Mouse (Mus musculus) cortical plate, adult 2 months (tissue): ENCODE measurements at regions not wholly inside any gene's neighbourhood (a gene's known extent, or its start where the extent isn't known, plus 50 kb on each side); places are given as distances from the start of the nearest gene placed in this dataset.

Experiments
- H3K27ac ChIP-seq: fragments of 200-500 bp; 2 replicates; pipeline ENCODE4 v1.5.1; 2012; ENCODE audit warnings: low read length, control low read depth, inconsistent platforms; ENCODE audit not compliant: insufficient read depth
- H3K4me1 ChIP-seq: fragments of 200-500 bp; 2 replicates; pipeline ENCODE4 v1.6.1; 2011; ENCODE audit warnings: low read length; ENCODE audit not compliant: control insufficient read depth, insufficient read depth
- H3K4me3 ChIP-seq: fragments of 200-500 bp; 2 replicates; pipeline ENCODE4 v1.5.1; 2011; ENCODE audit warnings: mild to moderate bottlenecking, low read length, control low read depth; ENCODE audit not compliant: insufficient read depth
- CTCF ChIP-seq: fragments of 200-500 bp; IDR thresholded peaks from 2 replicates; pipeline ENCODE4 v1.5.1; 2011; ENCODE audit warnings: mild to moderate bottlenecking, control low read depth, low read length; ENCODE audit not compliant: insufficient read depth; ENCODE audit errors: extremely low read depth
- POLR2A ChIP-seq: fragments of 200-500 bp; IDR thresholded peaks from 2 replicates; pipeline ENCODE4 v1.6.1; 2011; ENCODE audit warnings: mild to moderate bottlenecking, low read length, control low read depth; ENCODE audit not compliant: insufficient read depth; ENCODE audit errors: extremely low read depth

GRCm38 (mm10) chr1:34678734-34679068 is 99.2 kb downstream of the Amer3 start:
- Histone ChIP-seq H3K27ac (no peak overlapping the region), H3K4me1 (no peaks in the 10 kb centered on the region), H3K4me3 (peak overlapping the region; percentile 15)
- TF ChIP-seq POLR2A (no peak), CTCF (no peak)

GRCm38 (mm10) chr1:34686539-34686938 is 107.1 kb downstream of the Amer3 start:
- no peaks in the 10 kb centered on the region for H3K4me1 ChIP-seq
- no peak overlapping the region for H3K27ac ChIP-seq
- no peak overlapping the region for H3K4me3 ChIP-seq
- no peak for TF ChIP-seq POLR2A
- no peak for TF ChIP-seq CTCF

DNA sequence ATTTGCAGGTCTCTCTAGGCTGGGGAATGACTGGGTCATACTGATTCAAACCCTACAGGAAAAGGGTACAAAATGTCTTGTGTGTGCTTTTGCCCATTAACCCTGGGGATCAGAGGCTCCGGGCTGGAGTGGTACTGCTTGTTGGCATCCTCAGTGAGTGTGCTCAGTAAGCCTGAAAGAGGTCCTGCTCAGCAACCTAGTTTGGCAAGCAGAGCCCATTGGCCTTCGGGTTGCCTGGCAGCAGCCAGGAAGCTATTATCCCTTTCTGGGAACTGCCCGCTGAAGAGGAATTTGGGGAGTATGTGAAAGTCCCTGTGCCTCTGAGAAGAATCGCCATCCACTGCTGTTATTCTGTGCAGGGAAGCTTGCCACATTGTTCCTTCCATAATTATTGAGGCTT is 117.1 kb downstream of the Amer3 start:
- TF ChIP-seq CTCF (no peak), POLR2A (no peak)

DNA sequence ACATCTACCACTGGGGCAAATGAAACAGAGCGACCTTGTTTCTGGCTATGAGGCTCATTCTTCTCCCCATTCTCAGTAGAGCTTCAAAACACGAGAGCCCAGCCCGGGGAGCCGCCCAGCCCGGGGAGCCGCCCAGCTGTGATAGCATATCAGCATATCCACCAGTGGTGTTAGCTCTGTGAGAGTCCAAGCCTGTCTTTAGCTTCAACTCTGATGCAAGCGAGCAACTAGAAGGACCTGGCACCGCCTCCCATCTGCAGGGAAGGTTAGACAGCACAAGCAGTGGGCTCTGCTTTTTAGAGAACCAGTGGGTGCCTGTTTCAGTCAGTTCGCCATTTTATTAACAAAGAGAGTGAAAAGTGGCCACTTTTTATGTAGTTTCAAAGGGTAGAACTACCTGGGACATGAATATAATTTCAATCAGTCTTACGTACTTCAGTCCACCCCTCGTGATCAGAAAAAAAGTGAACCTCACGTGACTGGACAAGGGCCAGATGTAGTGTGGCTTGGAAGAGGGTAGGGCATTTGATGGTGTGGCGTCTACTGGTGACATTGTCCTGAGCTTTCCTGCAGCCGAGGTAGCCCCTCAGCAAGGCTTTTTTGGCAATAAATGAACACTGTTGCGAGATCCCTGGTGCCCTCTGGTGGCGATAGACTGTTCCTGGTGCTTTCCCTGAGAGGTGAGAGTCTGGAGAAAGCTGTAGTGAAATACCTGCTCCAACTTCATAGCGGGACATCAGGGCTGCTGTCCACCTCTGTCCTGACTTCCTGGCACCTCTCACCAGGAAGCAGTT is 121.0 kb downstream of the Amer3 start:
- peak; percentile 66 for TF ChIP-seq CTCF
- TF ChIP-seq POLR2A = no peak
- no peak overlapping the region for H3K4me3 ChIP-seq
- 0 out of 2 replicates have a peak overlapping the region, but pooled peaks have one; percentile 25 for H3K27ac ChIP-seq
- peaks cover 2% of the 10 kb centered on the region; the same call in 1 of the 2 replicates for H3K4me1 ChIP-seq

More for the DNA sequence above, 117.1 kb downstream of the Amer3 start:
- Histone ChIP-seq H3K27ac (0 out of 2 replicates have a peak overlapping the region, but pooled peaks have one; percentile 11), H3K4me3 (no peak overlapping the region), H3K4me1 (peaks cover 2% of the 10 kb centered on the region; the same call in 1 of the 2 replicates)

GRCm38 (mm10) chr1:34701436-34701835 is 122.0 kb downstream of the Amer3 start:
- Histone ChIP-seq H3K4me1 (peaks cover 2% of the 10 kb centered on the region; the same call in 1 of the 2 replicates), H3K27ac (no peak overlapping the region), H3K4me3 (no peak overlapping the region)
- TF ChIP-seq CTCF (no peak), POLR2A (no peak)

- H3K27ac ChIP-seq = no peak overlapping the region
- no peak overlapping the region for H3K4me3 ChIP-seq
- TF ChIP-seq POLR2A = no peak
- no peaks in the 10 kb centered on the region for H3K4me1 ChIP-seq
These were observed 129.6 kb downstream of the Amer3 start for GRCm38 (mm10) chr1:34709089-34709488.

DNA sequence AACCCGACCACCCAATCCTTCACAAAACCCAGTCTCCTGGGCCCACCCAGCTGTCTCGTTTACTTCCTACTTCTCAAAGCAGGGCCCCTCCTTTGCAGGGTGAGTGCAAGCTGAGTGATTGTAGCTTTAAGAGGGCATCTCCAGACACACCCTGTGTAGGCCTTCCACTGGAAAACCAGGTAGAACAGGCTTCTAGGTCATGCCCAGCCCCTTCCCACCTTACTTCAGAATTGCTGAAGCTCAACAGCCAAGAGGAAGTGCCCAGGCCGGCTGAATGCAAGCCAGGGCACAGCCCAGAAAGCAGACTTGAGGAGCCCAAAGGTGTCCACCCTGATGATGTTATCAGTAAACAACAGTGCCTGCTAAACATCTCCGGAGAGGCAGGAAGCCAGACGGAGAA is 120.2 kb downstream of the Fam168b start:
- TF ChIP-seq POLR2A (no peak), CTCF (no peak)
- Histone ChIP-seq H3K4me3 (no peak overlapping the region), H3K27ac (no peak overlapping the region), H3K4me1 (no peaks in the 10 kb centered on the region)

- H3K27ac ChIP-seq = no peak overlapping the region
- no peak overlapping the region for H3K4me3 ChIP-seq
- no peaks in the 10 kb centered on the region for H3K4me1 ChIP-seq
- TF ChIP-seq POLR2A (no peak), CTCF (no peak)
These were observed 110.7 kb downstream of the Fam168b start for GRCm38 (mm10) chr1:34732156-34732555.

DNA sequence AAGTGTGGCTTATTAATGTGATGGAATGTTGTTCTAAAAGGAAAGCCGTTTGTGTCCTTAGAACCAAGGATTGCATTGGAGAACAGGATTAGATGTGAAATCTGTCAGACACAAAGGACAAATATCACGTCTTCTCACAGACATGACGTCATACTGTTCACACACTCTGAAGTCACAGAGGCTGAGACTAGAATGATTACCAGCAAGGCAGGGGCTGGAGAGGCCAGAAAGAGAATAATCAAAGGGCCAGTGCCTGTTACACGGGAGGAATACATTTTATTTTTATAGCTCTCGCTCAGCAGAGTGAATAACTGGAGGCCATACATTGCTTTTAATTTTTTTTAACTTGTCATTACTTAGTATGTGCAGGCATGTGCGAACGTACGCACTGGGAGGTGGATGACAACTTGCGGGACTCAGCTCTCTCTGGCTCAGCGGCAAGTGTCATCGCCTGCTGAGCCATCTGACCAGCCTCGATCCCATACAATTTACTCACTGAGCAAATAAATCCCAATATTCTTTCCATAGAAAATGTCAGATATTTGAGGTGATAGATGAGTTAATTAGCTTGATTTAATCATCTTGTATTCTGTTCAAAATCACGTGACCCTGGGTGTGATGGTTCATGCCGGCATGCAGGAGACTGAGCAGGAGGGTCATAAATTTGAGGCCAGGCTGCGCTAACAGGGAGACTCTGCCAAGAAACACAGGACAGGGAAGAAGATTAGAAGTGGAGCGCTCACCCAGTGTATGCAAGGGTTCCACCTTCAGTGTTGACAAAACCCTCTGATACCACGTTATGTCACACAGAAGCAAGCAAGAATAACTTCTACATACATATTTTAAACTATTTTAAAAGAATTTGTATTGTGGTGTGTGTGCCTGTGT is 109.6 kb downstream of the Fam168b start:
- TF ChIP-seq CTCF (no peak), POLR2A (no peak)
- no peak overlapping the region for H3K27ac ChIP-seq
- H3K4me3 ChIP-seq = no peak overlapping the region
- no peaks in the 10 kb centered on the region for H3K4me1 ChIP-seq

DNA sequence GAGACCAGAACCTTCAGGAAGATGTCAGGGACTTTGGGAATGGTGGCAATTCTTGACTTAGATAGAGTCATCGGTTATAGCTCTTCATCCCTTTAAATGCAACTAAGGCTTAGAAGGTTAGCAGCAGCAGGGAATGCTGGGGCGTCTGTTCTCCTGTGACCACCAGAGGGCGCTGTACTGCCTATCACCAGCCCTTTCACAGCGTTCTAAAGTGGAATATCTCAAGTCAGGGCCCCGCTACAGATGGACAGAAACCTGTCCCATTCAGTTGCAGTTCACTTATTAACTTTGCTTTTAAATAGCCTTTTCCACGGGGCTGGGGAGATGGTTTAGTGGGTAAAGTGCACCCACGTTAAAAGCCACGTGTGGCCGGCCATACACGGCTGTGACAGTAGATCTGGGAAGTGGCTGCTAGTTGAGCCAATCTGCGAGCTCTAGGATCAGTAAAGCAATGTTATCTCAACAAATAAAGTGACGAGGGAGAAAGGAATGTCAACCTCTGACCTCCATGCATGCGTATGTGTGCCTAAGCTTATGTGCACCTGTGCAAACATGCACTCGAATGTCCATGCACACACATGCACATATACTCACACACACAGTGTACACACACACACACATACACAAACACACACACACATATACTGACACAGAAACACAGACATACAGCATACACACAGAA is 104.3 kb downstream of the Fam168b start:
- Histone ChIP-seq H3K27ac (no peak overlapping the region), H3K4me1 (no peaks in the 10 kb centered on the region), H3K4me3 (no peak overlapping the region)
- TF ChIP-seq CTCF (peak; percentile 79), POLR2A (no peak)
